Mouse (Mus musculus) ES-Bruce4 (cell line): ENCODE measurements around the gene Ctc1.

Experiments
- CTCF ChIP-seq: IDR thresholded peaks from one replicate; pipeline ENCODE4 v1.8.1; 2011; ENCODE audit warnings: low read depth, low read length
- EP300 ChIP-seq: IDR thresholded peaks from 2 replicates; pipeline ENCODE4 v1.6.1; 2011; ENCODE audit warnings: low read depth, low read length; ENCODE audit not compliant: insufficient read depth
- POLR2A ChIP-seq: IDR thresholded peaks from one replicate; pipeline ENCODE4 v1.8.1; 2011; ENCODE audit warnings: low read length; ENCODE audit not compliant: insufficient read depth

DNA sequence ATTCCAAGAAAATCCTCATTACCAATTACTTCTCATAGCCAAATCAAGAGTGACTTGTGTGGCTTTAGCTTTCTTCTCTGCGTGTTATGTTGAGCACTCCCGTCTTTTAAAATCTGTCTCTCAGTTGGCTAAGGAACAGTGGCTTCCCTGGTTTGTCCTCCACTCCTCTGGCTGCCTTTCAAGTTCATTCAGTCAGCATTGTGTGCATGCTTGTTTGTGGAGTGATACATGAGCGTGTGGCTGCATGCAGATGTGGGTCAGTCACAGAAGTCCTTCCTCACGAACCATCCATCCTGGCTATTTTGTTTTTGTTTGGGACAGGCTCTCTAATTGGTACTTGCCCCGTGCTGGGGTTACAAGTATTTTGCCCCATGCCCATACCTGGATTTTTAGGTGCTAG is 60.9 kb downstream of the Ctc1 start:
- TF ChIP-seq CTCF: no peak
- TF ChIP-seq POLR2A: no peak
- no peak for TF ChIP-seq EP300
